Mouse (Mus musculus): ENCODE measurements around the gene Zbed6. TPM values are rescaled to one million over a fixed set of nuclear protein-coding genes. Genes with fewer than 3 reads are reported as not detected.

Zbed6 gene
- total RNA-seq, 4 experiments from 2014 or later, result 2.0 to 4.7 (median 3.3) TPM

DNA sequence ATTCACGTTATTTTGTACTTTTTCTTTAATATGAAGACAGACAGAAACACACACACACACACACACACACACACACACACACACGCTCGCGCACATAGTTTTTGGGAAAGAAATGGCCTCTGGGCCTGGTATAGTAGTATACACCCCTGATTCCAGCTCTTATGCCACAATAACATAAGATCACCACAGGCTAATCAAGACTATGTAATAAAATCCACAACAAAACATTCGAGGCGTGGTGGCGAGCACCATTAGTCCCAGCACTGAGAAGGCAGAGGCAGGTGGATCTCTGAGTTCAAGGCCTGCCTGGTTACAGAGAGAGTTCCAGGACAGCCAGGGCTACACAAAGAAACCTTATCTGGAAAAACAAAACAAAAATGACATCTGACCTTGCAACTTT is 2.3 kb upstream of the Zbed6 start:
- no peak for DNase-seq (ENCODE audit: low spot score)

DNA sequence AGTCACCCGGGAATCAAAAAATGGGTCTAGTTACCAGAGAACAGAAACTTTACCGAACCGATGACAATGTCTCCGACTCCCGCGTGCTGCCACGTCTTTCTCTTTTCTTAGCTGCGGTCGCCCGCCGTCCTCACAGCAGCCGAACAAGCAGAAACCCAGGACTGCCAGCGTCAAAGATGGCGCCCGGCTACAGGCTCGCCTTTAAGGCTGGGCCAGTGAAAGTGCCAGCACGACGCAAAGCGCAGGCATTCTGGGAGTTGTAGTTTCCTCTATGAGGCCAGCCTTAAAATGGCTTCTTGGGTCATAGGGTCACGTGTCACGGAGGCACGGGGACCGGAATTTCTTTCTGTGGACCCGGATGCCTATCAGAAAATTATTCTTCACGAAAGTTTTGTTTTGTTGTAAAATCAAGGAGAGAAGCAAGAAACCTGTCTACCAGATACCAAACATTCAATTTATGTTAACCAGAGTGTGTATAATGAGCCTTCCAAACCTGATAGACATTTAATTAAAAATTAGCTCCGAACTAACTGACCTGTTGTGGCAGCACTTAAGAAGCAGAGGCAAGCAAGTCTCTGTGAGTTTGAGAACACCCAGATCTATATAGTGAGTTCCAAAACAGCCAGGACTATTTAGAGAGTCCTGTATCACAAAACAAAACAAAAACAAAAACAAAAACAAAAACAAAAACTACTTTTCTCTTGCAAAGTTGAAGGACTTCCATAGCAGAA is 683 bp upstream of the Zbed6 start, which contains the start of gene Gm38394:
Gene Gm38394, minus strand, starts transcription at position 116 of the 731 bp plus-strand sequence.
- DNase-seq (ENCODE audit: low spot score), result peak; percentile 96

DNA sequence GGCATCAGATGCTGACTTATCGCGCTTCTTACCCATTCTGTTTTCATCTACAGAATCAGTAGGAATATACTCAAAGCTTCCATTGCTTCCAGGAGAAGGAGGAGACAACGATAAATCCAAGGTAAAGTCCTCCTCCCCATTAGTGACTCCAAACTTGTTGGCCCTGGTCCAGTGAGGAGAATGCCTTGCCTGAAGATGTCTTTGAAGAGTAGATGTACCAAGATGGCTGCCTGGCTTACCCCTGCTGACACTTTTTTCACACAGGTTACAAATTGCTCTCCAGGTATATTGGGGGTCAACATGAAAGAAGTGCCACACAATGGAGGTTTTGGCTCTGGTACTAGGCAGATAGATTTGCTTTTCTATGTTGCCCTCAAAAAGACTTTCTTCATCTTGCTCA is 1.8 kb downstream of the Zbed6 start:
- no peak for DNase-seq (ENCODE audit: low spot score)

DNA sequence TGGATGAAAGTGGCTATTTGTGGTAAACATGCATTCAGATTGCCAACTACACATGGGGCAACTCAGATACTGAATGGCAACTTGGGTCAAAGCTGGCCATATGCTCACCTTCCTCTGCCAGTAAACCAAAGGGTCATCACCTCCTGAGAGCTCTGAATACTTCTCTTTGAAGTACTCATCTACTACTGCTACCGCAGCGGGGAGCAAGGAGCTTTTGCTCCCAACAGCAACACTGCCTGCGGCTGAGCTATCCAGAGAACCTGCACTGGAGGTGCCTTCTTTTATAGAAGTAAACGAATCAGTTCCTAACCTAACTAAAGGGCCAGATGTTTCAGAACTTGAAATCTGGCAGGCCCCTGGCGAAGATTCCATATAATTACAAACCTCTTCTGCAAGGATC is 3.9 kb downstream of the Zbed6 start:
- no peak for DNase-seq (ENCODE audit: low spot score)

DNA sequence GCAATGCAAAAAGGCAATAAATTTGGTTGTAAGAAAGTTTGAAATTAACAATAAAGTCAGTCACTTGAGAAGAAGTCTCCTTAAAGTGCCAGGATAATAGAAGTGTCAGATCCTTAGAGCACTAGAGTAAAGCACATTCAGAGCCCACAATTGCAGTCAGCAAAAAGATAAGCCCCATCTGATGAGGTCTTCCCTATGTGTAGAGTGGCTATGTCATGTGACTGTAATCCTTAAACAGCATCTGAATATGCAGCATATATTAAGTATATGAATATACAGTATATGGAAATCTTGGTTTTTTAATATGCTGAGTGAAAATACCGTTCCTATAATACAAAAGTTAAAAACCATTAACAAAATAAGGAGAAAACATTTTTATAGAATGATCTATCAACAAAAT is 7.7 kb downstream of the Zbed6 start:
- DNase-seq (ENCODE audit: low spot score), result no peak

DNA sequence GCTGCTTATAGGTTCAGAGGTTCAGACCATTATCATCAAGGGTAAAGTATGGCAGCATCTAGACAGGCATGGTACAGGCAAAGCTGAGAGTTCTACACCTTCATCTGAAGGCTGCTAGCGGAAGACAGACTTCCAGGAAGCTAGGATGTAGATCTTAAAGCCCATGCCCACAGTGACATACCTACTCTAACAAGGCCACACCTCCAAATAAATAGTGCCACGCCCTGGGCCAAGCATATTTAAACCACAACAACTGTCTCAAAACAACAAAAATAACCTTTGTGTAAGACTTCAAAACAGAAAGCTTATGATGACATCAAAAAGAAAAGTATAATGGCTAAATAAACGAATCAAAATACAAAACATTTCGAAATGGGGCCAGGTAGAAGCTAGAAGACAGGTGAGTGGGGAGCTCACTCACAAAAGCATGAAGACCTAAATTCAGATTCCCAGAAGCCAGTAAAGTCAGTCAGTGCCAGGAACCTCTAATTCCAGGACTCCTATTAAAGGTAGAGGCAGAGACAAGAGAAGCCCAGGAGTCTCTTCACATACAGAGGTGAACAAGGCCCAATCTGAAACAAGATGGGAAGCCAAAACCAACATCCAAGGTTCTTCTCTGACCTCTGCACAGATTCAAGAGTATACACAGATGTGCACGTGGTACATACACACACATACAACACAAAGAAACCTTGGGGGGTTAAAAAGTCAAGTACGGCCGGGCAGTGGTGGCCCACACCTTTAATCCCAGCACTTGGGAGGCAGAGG is 10.2 kb downstream of the Zbed6 start:
- DNase-seq (ENCODE audit: low spot score), result no peak

DNA sequence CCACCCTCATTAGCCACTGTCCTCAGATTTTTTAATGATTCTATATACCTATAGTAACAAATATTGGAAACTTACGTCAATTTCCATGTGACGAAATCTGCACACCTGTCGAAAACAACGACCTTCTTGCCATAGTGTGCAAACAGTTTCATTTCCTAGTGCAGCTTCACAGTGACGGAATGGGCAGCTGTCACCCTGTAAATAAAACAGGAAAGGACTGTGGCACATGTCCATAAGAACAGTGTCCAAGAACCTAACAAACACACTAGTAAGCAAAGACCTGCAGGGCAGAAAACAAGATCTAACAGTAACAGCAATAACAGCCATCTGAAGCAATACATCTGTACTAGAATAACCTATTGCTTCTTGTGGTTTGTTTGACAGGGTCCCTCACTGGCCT is 15.0 kb downstream of the Zbed6 start:
- no peak for DNase-seq (ENCODE audit: low spot score)

DNA sequence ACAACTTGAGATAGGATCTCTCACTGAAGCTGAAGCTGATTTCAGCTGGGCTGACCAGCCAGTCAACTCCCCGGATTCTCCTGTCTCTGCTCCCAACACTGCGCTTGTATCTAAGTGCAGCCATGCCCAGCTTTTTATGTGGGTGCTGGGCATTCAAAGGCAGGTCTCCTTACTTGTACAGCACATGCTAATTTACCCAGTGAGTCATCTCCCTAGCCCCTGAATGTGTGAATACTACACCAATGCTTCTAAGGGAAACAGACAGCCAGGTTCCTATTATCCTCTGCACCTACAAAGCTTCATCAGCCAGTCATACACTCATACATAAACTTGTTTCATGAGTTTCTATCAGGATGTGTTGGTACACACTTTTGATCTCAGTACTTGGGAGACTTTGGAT is 19.5 kb downstream of the Zbed6 start:
- DNase-seq (ENCODE audit: low spot score), result no peak

DNA sequence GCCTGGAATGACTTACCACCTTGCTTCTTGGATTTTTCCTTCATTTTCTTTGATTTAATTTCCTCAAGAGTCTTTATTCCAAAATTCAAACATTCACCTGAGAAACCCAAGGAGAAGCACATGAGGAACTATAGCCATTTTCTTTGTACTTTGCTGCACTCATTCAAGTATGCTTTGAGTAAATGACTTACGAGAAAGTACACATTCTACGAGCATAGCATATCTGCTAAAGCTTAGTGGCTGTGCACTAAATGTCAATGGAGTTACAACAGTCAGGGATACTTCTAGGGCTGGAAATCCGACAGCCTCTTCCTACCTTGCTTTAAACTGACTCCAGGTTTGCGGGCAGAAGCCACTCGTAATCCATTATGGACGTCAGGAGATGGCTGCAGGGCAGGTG is 22.2 kb downstream of the Zbed6 start:
- DNase-seq (ENCODE audit: low spot score), result no peak

DNA sequence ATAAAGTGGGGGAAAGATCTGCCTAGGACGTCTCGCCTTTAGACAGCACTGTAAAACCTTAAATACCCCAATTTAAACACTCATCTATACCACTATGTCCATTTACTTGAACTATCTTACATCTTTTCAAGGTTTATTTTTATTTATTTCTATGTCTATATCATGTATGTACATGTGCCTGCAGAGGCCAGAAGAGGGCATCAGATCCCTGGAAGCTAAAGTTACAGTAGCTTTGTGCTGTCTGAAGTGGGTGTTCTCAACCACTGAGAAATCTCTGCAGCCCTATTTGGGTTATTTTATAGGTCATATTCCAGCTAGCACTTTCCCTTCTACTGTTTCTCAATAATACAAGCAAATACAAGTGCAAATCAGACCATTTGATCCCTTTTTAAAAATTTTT is 28.5 kb downstream of the Zbed6 start:
- DNase-seq (ENCODE audit: low spot score), result no peak

DNA sequence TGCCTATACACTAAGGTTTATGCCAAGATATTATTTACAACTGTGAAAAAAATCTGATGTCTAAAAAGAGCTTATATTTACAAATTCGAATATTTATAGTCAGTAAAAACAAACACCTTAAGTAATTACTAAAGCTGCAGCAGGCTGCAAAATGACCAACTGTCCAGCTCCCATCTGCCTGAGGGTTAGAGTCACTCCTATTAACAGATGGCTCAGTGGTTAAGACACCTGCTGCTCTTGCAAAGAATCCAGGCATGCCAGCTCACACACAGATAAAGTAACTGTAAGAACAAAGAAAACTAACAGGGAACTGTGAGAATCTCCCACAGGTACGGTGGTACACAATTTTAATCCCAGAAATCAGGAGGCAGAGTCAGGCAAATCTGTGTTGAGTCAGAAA is 35.6 kb downstream of the Zbed6 start:
- DNase-seq (ENCODE audit: low spot score), result no peak

DNA sequence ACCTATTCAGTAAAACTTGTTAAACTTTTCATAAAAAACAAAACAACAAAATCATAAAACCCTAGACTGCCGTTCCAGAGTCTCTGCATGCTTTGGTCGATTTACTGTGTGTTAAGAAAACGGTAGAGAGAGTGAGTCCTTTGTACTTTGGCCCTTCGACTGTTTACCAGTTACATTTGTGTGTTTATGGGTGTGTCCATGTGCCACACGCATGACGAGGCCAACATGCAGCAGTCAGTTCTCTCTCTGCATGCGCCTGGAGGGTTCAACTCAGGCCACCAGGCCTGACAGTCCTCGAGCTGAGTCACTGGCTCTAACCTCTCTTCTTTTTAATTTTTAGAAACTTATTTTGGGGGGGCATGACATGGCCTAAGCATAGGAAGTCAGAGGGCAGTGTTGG is 42.4 kb downstream of the Zbed6 start:
- DNase-seq (ENCODE audit: low spot score), result no peak

DNA sequence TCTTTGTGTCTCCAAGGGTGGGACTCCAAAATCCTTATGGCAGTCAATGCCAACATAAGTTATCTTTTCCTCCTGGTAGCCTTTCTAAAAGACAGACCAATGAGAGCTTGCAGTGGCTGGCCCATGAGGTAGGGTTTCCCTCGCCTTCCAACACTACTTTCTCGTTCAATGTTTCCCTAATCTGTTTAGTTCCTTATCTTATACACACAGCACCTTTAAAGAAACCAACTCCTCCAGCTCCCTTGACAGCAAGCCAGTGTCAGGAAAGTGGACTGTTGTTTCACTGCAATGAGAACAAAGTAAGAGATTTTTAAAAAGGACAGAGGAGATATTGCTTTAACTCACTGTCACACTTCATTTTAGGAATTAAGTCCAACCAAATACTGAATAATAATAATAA is 42.8 kb downstream of the Zbed6 start:
- DNase-seq (ENCODE audit: low spot score), result no peak

DNA sequence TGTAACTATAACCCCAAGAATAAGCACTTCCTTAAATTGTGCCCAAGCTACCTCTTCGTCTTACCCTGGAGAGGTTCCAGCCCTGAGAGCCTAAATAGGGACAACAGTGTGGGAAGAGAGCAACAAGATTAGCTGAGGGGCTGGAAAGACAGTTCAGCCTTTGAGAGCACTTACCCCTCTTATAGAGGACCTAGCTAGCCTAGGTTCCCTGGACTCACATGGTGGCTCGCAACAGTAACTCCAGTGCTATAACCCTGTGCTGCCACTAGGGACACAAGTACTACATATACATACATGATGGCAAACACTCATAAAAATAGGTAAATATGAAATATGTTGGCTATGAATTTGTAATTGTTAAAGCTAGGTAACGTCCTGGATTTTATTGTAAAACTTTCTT is 46.9 kb downstream of the Zbed6 start:
- DNase-seq (ENCODE audit: low spot score), result no peak

DNA sequence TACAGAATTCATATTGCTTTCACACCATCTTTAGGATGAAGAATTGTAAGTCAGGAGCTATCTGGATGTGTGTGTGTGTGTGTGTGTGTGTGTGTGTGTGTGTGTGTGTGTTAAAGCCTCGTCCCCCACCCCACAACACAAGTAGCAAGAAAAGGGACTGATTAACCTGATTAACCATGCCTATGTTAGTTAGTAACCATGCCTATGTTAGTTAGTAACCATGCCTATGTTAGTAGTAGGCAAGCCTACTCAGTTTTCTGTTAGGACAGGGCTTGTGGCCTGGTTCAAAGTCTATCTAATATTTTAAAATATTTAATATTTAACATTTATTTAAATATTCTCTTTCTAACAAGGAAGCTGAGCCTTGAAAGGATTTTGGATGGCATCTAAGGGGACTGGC is 49.2 kb downstream of the Zbed6 start:
- DNase-seq (ENCODE audit: low spot score), result no peak

DNA sequence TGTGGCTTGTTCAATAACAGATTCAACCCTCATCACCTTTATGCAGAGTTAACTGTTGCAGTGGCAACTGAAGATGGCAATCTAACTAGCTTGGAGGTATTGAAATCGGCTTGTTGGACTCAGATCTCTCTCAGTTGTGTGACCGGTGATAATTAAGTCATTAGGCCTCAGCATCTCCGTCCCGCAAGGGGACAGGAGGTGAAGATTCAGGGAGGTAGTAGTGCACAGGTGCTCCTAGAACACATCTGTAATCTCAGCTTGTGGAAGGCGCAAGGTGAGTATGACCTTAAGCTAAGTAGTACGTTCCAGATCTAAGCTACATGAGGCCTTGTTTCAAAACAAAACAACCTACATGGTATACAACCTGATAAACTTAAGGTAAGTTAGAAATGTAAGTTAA is 50.1 kb downstream of the Zbed6 start:
- no peak for DNase-seq (ENCODE audit: low spot score)

DNA sequence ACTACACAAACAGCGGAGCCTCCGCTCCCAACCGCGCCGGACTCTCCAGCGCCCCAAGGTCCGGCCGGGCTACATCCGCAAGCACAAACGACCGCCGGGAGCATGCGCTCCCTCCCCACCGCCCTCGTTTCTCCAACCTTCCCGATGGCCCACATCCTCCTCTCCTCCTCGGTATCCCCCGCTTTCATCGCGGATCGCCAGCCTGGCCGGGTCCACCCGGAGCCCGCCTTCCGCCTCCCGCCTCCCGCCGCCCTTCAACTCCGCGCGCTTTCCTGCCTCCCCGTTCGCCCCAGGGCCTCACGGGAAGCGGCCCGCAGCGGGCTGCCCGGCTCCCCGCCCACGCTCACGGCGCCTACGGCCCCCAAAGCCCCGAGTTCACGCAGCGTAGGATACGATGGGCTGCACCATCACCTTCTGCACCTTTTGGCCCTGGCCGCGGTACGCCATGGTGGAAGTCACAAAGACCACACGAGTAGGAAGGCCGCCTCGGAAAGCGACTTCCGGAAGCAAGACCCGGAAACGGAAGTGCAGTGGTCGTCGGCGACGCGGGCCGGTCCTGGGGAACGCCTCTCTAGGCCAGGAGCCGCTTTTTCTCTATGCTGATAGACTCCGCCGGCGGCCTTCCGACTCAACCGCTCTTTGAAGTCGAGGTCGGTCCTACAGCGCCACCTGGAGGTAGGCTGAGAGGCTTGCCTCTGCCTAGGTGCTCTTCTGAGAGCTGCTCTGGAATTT is 50.7 kb downstream of the Zbed6 start, which contains the start of gene Snrpe:
Gene Snrpe, minus strand, starts transcription at position 521 of the 732 bp plus-strand sequence.
- DNase-seq (ENCODE audit: low spot score), result peak; percentile 94

Other genes starting within 250 kb of the Zbed6 start
- 10 to 100 TPM; 11.0 to 14.4 (median 13.9) TPM for gene Sox13, start 236.5 kb downstream of the Zbed6 start, total RNA-seq (2022)
- 10 to 100 TPM; 56.9 to 65.9 (median 62.7) TPM for gene Snrpe, start 50.6 kb downstream of the Zbed6 start, total RNA-seq (2022)
- 10 to 100 TPM; 11.2 to 15.3 (median 13.6) TPM for gene Gm38394, start 433 bp upstream of the Zbed6 start, total RNA-seq (2022)
- gene Lax1, start 29.2 kb upstream of the Zbed6 start, total RNA-seq (2022), result under 1 TPM in 3 of 4 experiments, not detected in 1; 0.19 to 0.38 (median 0.23) TPM
- 10 to 100 TPM; 15.9 to 20.8 (median 18.8) TPM for gene Atp2b4, start 140.2 kb upstream of the Zbed6 start, total RNA-seq (2022)
- under 1 TPM in 2 of 4 experiments, not detected in 2; 0.31 to 0.44 TPM for gene Optc, start 247.1 kb upstream of the Zbed6 start, total RNA-seq (2022)

All from heart, adult 8-10 months (tissue).